Mouse (Mus musculus) bone marrow macrophage, adult 2 months (primary cell): ENCODE data around the gene Chn2.

Source experiments
- CTCF ChIP-seq: IDR thresholded peaks from 2 replicates; pipeline ENCODE4 v1.5.1; 2012; ENCODE audit warnings: low read depth, mild to moderate bottlenecking, low read length, moderate library complexity
- POLR2A ChIP-seq: IDR thresholded peaks from 2 replicates; pipeline ENCODE4 v1.6.1; 2012; ENCODE audit warnings: mild to moderate bottlenecking, low read depth, low read length, borderline replicate concordance

DNA sequence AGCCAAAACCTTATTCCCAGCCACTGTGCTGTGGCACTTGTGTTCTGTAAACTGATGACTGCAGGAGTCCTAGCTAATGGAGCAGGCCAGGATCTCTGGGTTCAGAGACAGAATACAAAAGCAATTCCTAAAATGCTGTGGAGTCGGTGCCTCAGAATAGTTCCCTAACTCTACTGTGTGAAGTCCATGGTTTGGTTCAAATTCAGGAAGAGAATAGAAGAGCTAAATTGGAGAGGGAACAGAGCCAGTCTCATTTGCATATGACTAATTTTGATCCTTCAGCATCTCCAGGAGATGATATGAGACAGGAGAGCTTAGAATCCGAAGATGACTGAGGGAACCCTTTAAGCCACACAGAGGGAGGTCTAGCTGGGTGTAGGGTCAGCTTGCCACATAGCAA, 90.2 kb downstream of the Chn2 start:
- TF ChIP-seq CTCF (no peak), POLR2A (no peak)
